Mouse (Mus musculus): Measurements from ENCODE around the gene Ptprt. TPM values are rescaled to one million over a fixed set of nuclear protein-coding genes. Genes with fewer than 3 reads are reported as not detected.

The Ptprt gene
- polyA plus RNA-seq, 1 experiment from 2014 or later, result 23.6 TPM

GRCm38 (mm10) chr2:161593391-161594152, 1067.4 kb downstream of the Ptprt start:
- H3K36me3 ChIP-seq (ENCODE audit: control insufficient read depth, insufficient read depth, low read length), result no peaks in the 10 kb centered on the region
- no peak overlapping the region for H3K4me2 ChIP-seq (ENCODE audit: low read depth, low read length)
- H3K4me1 ChIP-seq (ENCODE audit: control insufficient read depth, insufficient read depth, low read length), result no peaks in the 10 kb centered on the region
- WGBS, result 96% methylated on average over 7 of the region's 7 CpGs
- H3K27ac ChIP-seq (ENCODE audit: low read depth, low read length), result no peak overlapping the region
- H3K9ac ChIP-seq (replicated peaks; ENCODE audit: low read depth, low read length), result no peak overlapping the region
- H3K4me3 ChIP-seq (ENCODE audit: low read depth, low read length), result no peak overlapping the region
- ATAC-seq (ENCODE audit: low read depth), result no peak
- no peaks in the 10 kb centered on the region for H3K27me3 ChIP-seq (ENCODE audit: control insufficient read depth, insufficient read depth, low read length)
- H3K9me3 ChIP-seq (ENCODE audit: control insufficient read depth, low read length), result no peaks in the 10 kb centered on the region

GRCm38 (mm10) chr2:161574401-161574800, 1086.5 kb downstream of the Ptprt start:
- no peak overlapping the region for H3K4me2 ChIP-seq (ENCODE audit: low read depth, low read length)
- H3K4me1 ChIP-seq (ENCODE audit: control insufficient read depth, insufficient read depth, low read length), result no peaks in the 10 kb centered on the region
- no peak for ATAC-seq (ENCODE audit: low read depth)
- no peak overlapping the region for H3K4me3 ChIP-seq (ENCODE audit: low read depth, low read length)
- no peaks in the 10 kb centered on the region for H3K36me3 ChIP-seq (ENCODE audit: control insufficient read depth, insufficient read depth, low read length)
- H3K9me3 ChIP-seq (ENCODE audit: control insufficient read depth, low read length), result no peaks in the 10 kb centered on the region
- H3K9ac ChIP-seq (replicated peaks; ENCODE audit: low read depth, low read length), result no peak overlapping the region
- no peak overlapping the region for H3K27ac ChIP-seq (ENCODE audit: low read depth, low read length)
- H3K27me3 ChIP-seq (ENCODE audit: control insufficient read depth, insufficient read depth, low read length), result no peaks in the 10 kb centered on the region

GRCm38 (mm10) chr2:161572201-161572600, 1088.7 kb downstream of the Ptprt start:
- Histone ChIP-seq H3K9ac (replicated peaks; ENCODE audit: low read depth, low read length) (no peak overlapping the region), H3K27ac (ENCODE audit: low read depth, low read length) (no peak overlapping the region), H3K4me2 (ENCODE audit: low read depth, low read length) (no peak overlapping the region), H3K4me3 (ENCODE audit: low read depth, low read length) (no peak overlapping the region), H3K4me1 (ENCODE audit: control insufficient read depth, insufficient read depth, low read length) (no peaks in the 10 kb centered on the region), H3K36me3 (ENCODE audit: control insufficient read depth, insufficient read depth, low read length) (no peaks in the 10 kb centered on the region), H3K9me3 (ENCODE audit: control insufficient read depth, low read length) (no peaks in the 10 kb centered on the region), H3K27me3 (ENCODE audit: control insufficient read depth, insufficient read depth, low read length) (no peaks in the 10 kb centered on the region)
- no peak for ATAC-seq (ENCODE audit: low read depth)

GRCm38 (mm10) chr2:161570236-161570995, 1090.5 kb downstream of the Ptprt start:
- Histone ChIP-seq H3K27me3 (ENCODE audit: control insufficient read depth, insufficient read depth, low read length) (no peaks in the 10 kb centered on the region), H3K36me3 (ENCODE audit: control insufficient read depth, insufficient read depth, low read length) (no peaks in the 10 kb centered on the region), H3K9ac (replicated peaks; ENCODE audit: low read depth, low read length) (no peak overlapping the region), H3K27ac (ENCODE audit: low read depth, low read length) (no peak overlapping the region), H3K9me3 (ENCODE audit: control insufficient read depth, low read length) (no peaks in the 10 kb centered on the region), H3K4me3 (ENCODE audit: low read depth, low read length) (no peak overlapping the region), H3K4me2 (ENCODE audit: low read depth, low read length) (no peak overlapping the region), H3K4me1 (ENCODE audit: control insufficient read depth, insufficient read depth, low read length) (no peaks in the 10 kb centered on the region)
- ATAC-seq (ENCODE audit: low read depth), result no peak
- WGBS, result 67% methylated on average over 10 of the region's 10 CpGs

GRCm38 (mm10) chr2:161561502-161561901, 1099.4 kb downstream of the Ptprt start:
- no peak overlapping the region for H3K9ac ChIP-seq (replicated peaks; ENCODE audit: low read depth, low read length)
- H3K9me3 ChIP-seq (ENCODE audit: control insufficient read depth, low read length), result no peaks in the 10 kb centered on the region
- H3K27me3 ChIP-seq (ENCODE audit: control insufficient read depth, insufficient read depth, low read length), result no peaks in the 10 kb centered on the region
- no peaks in the 10 kb centered on the region for H3K36me3 ChIP-seq (ENCODE audit: control insufficient read depth, insufficient read depth, low read length)
- H3K4me2 ChIP-seq (ENCODE audit: low read depth, low read length), result no peak overlapping the region
- no peak for ATAC-seq (ENCODE audit: low read depth)
- 75% methylated on average over 2 of the region's 2 CpGs for WGBS
- no peak overlapping the region for H3K27ac ChIP-seq (ENCODE audit: low read depth, low read length)
- H3K4me1 ChIP-seq (ENCODE audit: control insufficient read depth, insufficient read depth, low read length), result no peaks in the 10 kb centered on the region
- H3K4me3 ChIP-seq (ENCODE audit: low read depth, low read length), result no peak overlapping the region

GRCm38 (mm10) chr2:161557874-161558273, 1103.1 kb downstream of the Ptprt start:
- no peak overlapping the region for H3K4me2 ChIP-seq (ENCODE audit: low read depth, low read length)
- no peak for ATAC-seq (ENCODE audit: low read depth)
- WGBS, result 86% methylated on average over 4 of the region's 4 CpGs
- H3K27me3 ChIP-seq (ENCODE audit: control insufficient read depth, insufficient read depth, low read length), result no peaks in the 10 kb centered on the region
- no peak overlapping the region for H3K27ac ChIP-seq (ENCODE audit: low read depth, low read length)
- H3K4me1 ChIP-seq (ENCODE audit: control insufficient read depth, insufficient read depth, low read length), result no peaks in the 10 kb centered on the region
- no peaks in the 10 kb centered on the region for H3K36me3 ChIP-seq (ENCODE audit: control insufficient read depth, insufficient read depth, low read length)
- H3K9ac ChIP-seq (replicated peaks; ENCODE audit: low read depth, low read length), result no peak overlapping the region
- no peak overlapping the region for H3K4me3 ChIP-seq (ENCODE audit: low read depth, low read length)
- no peaks in the 10 kb centered on the region for H3K9me3 ChIP-seq (ENCODE audit: control insufficient read depth, low read length)

- no peak overlapping the region for H3K4me3 ChIP-seq (ENCODE audit: low read depth, low read length)
- H3K27me3 ChIP-seq (ENCODE audit: control insufficient read depth, insufficient read depth, low read length), result no peaks in the 10 kb centered on the region
- no peaks in the 10 kb centered on the region for H3K4me1 ChIP-seq (ENCODE audit: control insufficient read depth, insufficient read depth, low read length)
- 82% methylated on average over 9 of the region's 9 CpGs for WGBS
- no peak overlapping the region for H3K27ac ChIP-seq (ENCODE audit: low read depth, low read length)
- no peak for ATAC-seq (ENCODE audit: low read depth)
- H3K4me2 ChIP-seq (ENCODE audit: low read depth, low read length), result no peak overlapping the region
- no peaks in the 10 kb centered on the region for H3K36me3 ChIP-seq (ENCODE audit: control insufficient read depth, insufficient read depth, low read length)
- H3K9ac ChIP-seq (replicated peaks; ENCODE audit: low read depth, low read length), result no peak overlapping the region
- H3K9me3 ChIP-seq (ENCODE audit: control insufficient read depth, low read length), result no peaks in the 10 kb centered on the region
Measured at GRCm38 (mm10) chr2:161553651-161554050, 1107.3 kb downstream of the Ptprt start.

GRCm38 (mm10) chr2:161552011-161552410, 1108.9 kb downstream of the Ptprt start:
- Histone ChIP-seq H3K36me3 (ENCODE audit: control insufficient read depth, insufficient read depth, low read length) (no peaks in the 10 kb centered on the region), H3K27me3 (ENCODE audit: control insufficient read depth, insufficient read depth, low read length) (no peaks in the 10 kb centered on the region), H3K4me3 (ENCODE audit: low read depth, low read length) (no peak overlapping the region), H3K27ac (ENCODE audit: low read depth, low read length) (no peak overlapping the region), H3K4me1 (ENCODE audit: control insufficient read depth, insufficient read depth, low read length) (no peaks in the 10 kb centered on the region), H3K4me2 (ENCODE audit: low read depth, low read length) (no peak overlapping the region), H3K9ac (replicated peaks; ENCODE audit: low read depth, low read length) (no peak overlapping the region), H3K9me3 (ENCODE audit: control insufficient read depth, low read length) (no peaks in the 10 kb centered on the region)
- no peak for ATAC-seq (ENCODE audit: low read depth)
- WGBS, result 87% methylated on average over 2 of the region's 2 CpGs

GRCm38 (mm10) chr2:161549577-161549976, 1111.4 kb downstream of the Ptprt start:
- no peak overlapping the region for H3K4me3 ChIP-seq (ENCODE audit: low read depth, low read length)
- WGBS, result 61% methylated on average over 5 of the region's 5 CpGs
- H3K36me3 ChIP-seq (ENCODE audit: control insufficient read depth, insufficient read depth, low read length), result no peaks in the 10 kb centered on the region
- no peaks in the 10 kb centered on the region for H3K4me1 ChIP-seq (ENCODE audit: control insufficient read depth, insufficient read depth, low read length)
- ATAC-seq (ENCODE audit: low read depth), result no peak
- no peak overlapping the region for H3K4me2 ChIP-seq (ENCODE audit: low read depth, low read length)
- no peaks in the 10 kb centered on the region for H3K9me3 ChIP-seq (ENCODE audit: control insufficient read depth, low read length)
- H3K27me3 ChIP-seq (ENCODE audit: control insufficient read depth, insufficient read depth, low read length), result no peaks in the 10 kb centered on the region
- H3K27ac ChIP-seq (ENCODE audit: low read depth, low read length), result no peak overlapping the region
- H3K9ac ChIP-seq (replicated peaks; ENCODE audit: low read depth, low read length), result no peak overlapping the region

Data from neural tube, embryonic 14.5 days (tissue).